Mouse (Mus musculus) limb, embryonic 14.5 days (tissue): Measurements from ENCODE around the gene Wtip. TPM values are rescaled to one million over a fixed set of nuclear protein-coding genes. Genes with fewer than 3 reads are reported as not detected.
"Not testable (repeated sequence)": the region's sequence is repeated elsewhere in the genome, so short reads cannot be mapped to it uniquely, and the experiment has no call there.

Experiments
- ATAC-seq: fragments of 200-750 bp; cut with Nextera tagmentation; 2 replicates; pipeline ENCODE4 v1.8.0; 2017; ENCODE audit warnings: low read depth, moderate number of reproducible peaks, moderate TSS enrichment; ENCODE audit not compliant: low FRiP score
- DNase-seq: peaks from one replicate; pipeline ENCODE4 v3.0.0-alpha.2; 2015; ENCODE audit warnings: low spot score
- H3K27ac ChIP-seq: fragments of 300-500 bp; sonication (generic); replicated peaks from 2 replicates; pipeline ENCODE4 v1.5.1; 2014; ENCODE audit warnings: low read depth, mild to moderate bottlenecking, low read length, moderate library complexity, mixed read lengths
- H3K27me3 ChIP-seq: fragments of 300-500 bp; sonication (generic); 2 replicates; pipeline ENCODE4 v1.6.1; 2014; ENCODE audit warnings: low read length, mixed read lengths; ENCODE audit not compliant: control insufficient read depth, insufficient read depth
- H3K36me3 ChIP-seq: fragments of 300-500 bp; sonication (generic); 2 replicates; pipeline ENCODE4 v1.6.1; 2014; ENCODE audit warnings: mild to moderate bottlenecking, low read length, moderate library complexity, mixed read lengths; ENCODE audit not compliant: control insufficient read depth, insufficient read depth
- H3K4me1 ChIP-seq: fragments of 300-500 bp; sonication (generic); 2 replicates; pipeline ENCODE4 v1.6.1; 2014; ENCODE audit warnings: antibody characterized with exemption, low read length, mixed read lengths; ENCODE audit not compliant: control insufficient read depth, insufficient read depth
- H3K4me2 ChIP-seq: fragments of 300-500 bp; sonication (generic); replicated peaks from 2 replicates; pipeline ENCODE4 v1.6.1; 2014; ENCODE audit warnings: low read depth, mild to moderate bottlenecking, low read length, moderate library complexity; ENCODE audit not compliant: severe bottlenecking
- H3K4me3 ChIP-seq: fragments of 300-500 bp; sonication (generic); replicated peaks from 2 replicates; pipeline ENCODE4 v1.5.1; 2014; ENCODE audit warnings: low read length
- H3K9ac ChIP-seq: fragments of 300-500 bp; sonication (generic); 2 replicates; pipeline ENCODE4 v1.6.1; 2014; ENCODE audit warnings: mild to moderate bottlenecking, low read depth, low read length, moderate library complexity; ENCODE audit not compliant: severe bottlenecking
- H3K9me3 ChIP-seq: fragments of 300-500 bp; sonication (generic); 2 replicates; pipeline ENCODE4 v1.6.1; 2016; ENCODE audit warnings: low read length; ENCODE audit not compliant: control insufficient read depth
- POLR2A ChIP-seq: fragments of 200-500 bp; IDR thresholded peaks from 2 replicates; pipeline ENCODE4 v1.8.0; 2012; ENCODE audit warnings: inconsistent platforms, mild to moderate bottlenecking, moderate library complexity, borderline replicate concordance; ENCODE audit not compliant: insufficient read depth, insufficient read length; ENCODE audit errors: extremely low read depth
- WGBS: fragments of 180-500 bp; shearing (Covaris S2); extraction: QIAGEN DNeasy Blood & Tissue Kit; methylation state at CpG from one replicate; pipeline ENCODE4 v1.1.7; 2014; 5-methylcytosine and 5-hydroxymethylcytosine counted together
- polyA plus RNA-seq, 2 experiments: library from polyadenylated mRNA; depleted of rRNA in 1 of 2; stranded (reverse) in 1 of 2; unstranded in 1 of 2; fragments of >200 nt; fragmentation: Nextera tagmentation in 1 of 2; extraction: Ambion mirVana in 1 of 2; gene quantifications; 2 replicates each; pipeline versions ENCODE4 v1.2.1 to v1.2.3; 2012 to 2014

The Wtip gene
- polyA plus RNA-seq, 2 experiments = 8.6 to 62.4 TPM

DNA sequence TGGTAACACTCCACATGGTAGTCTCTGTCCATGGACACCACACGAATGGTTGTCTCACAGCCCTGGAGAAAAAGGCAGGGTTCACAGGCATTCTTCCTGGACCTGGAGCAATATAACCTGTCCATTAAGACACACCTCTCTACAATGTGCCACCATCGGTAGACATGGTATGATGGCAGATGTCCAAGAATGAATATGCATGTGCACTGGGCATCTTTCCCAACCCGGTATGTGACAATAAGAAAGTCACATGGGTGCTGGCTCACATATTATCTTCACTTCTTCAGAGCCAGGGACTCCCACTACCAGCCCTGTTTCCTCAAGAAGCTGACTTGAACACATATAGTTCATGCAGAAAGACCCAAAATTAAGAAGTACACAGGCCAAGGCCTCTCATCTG, 16.5 kb downstream of the Wtip start:
- H3K36me3 ChIP-seq = peaks cover 64% of the 10 kb centered on the region
- no peaks in the 10 kb centered on the region for H3K27me3 ChIP-seq
- no peaks in the 10 kb centered on the region for H3K9me3 ChIP-seq
- ATAC-seq (no peak), DNase-seq (no peak)
- WGBS = 91% methylated on average over 3 of the region's 3 CpGs
- no peak overlapping the region for H3K4me3 ChIP-seq
- H3K4me2 ChIP-seq = no peak overlapping the region
- no peak for TF ChIP-seq POLR2A
- H3K9ac ChIP-seq = no peak overlapping the region
- H3K4me1 ChIP-seq = 0 out of 2 replicates have a peak, but pooled peaks cover 5% of the 10 kb centered on the region
- H3K27ac ChIP-seq = no peak overlapping the region

DNA sequence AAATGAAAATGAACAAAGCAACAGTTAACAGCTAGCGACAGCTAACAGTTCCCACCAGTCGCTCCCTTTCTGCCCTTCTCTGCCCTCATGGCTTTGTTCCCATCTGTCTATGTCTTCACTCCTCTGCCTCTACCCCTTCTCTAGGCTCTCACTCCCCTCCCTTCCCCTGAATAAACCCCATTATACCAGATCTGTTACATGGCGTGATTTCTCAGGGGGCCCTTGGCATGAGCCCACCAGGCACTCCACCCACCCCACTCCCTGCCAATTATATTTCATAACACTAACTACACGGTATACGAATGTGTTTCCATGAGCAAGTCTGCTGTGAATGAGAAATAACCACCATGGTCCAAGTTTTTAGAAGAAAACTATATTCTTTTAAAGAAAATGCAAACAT, 23.9 kb downstream of the Wtip start:
- 73% methylated on average over 5 of the region's 5 CpGs for WGBS
- Histone ChIP-seq H3K4me3 (no peak overlapping the region), H3K9me3 (no peaks in the 10 kb centered on the region), H3K9ac (no peak overlapping the region), H3K27me3 (no peaks in the 10 kb centered on the region), H3K36me3 (peaks cover 35% of the 10 kb centered on the region), H3K4me1 (no peaks in the 10 kb centered on the region), H3K27ac (no peak overlapping the region), H3K4me2 (no peak overlapping the region)
- TF ChIP-seq POLR2A = no peak
- no peak for DNase-seq
- ATAC-seq = no peak

DNA sequence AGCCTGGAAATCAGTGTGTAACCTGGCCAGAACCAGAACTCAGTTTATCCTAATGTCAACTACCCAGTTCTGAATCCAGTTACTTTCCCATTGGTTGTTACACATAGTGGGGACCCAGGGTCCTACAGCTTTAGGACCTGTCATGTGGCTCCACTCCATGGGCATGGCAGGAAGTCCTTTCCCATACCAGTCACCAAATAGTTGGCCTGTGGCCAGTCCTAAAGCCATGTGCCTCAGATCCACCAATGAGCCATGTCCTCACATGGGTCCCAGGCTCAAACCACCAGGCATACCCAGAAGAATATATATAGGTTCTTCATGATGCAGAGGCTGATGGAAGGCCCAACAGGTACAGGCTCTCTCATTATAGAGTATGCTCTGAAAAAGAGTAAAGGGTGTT, 31.8 kb downstream of the Wtip start:
- Histone ChIP-seq H3K9me3 (no peaks in the 10 kb centered on the region), H3K4me1 (no peaks in the 10 kb centered on the region), H3K4me3 (no peak overlapping the region), H3K4me2 (no peak overlapping the region), H3K9ac (no peak overlapping the region), H3K27ac (no peak overlapping the region), H3K36me3 (no peaks in the 10 kb centered on the region), H3K27me3 (no peaks in the 10 kb centered on the region)
- DNase-seq (no peak), ATAC-seq (no peak)
- TF ChIP-seq POLR2A = no peak

DNA sequence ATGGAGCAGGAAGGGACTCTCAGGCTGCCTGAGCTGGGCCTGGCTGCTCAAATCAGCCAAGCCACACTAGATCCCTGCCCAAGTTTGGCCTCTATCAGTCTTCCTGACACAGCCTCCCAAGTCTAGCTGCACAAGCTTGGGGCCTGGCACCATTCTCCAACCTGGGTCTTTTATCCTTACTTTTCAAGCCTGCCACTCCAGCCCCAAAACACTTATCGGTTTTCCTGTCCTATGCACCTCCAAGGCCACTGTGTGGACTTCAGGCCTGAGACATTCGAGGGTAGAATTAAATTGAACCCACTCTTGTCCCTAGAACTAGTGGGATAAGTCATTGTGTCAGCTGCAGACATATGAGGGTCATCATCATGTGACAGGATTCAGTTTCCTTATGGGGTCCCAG, 33.1 kb downstream of the Wtip start:
- Histone ChIP-seq H3K4me3 (no peak overlapping the region), H3K9ac (no peak overlapping the region), H3K9me3 (no peaks in the 10 kb centered on the region; the same call in 1 of the 2 replicates), H3K4me1 (no peaks in the 10 kb centered on the region), H3K27me3 (no peaks in the 10 kb centered on the region), H3K4me2 (no peak overlapping the region), H3K36me3 (no peaks in the 10 kb centered on the region), H3K27ac (no peak overlapping the region)
- WGBS = 77% methylated on average over 2 of the region's 2 CpGs
- no peak for DNase-seq
- no peak for ATAC-seq
- TF ChIP-seq POLR2A = no peak

DNA sequence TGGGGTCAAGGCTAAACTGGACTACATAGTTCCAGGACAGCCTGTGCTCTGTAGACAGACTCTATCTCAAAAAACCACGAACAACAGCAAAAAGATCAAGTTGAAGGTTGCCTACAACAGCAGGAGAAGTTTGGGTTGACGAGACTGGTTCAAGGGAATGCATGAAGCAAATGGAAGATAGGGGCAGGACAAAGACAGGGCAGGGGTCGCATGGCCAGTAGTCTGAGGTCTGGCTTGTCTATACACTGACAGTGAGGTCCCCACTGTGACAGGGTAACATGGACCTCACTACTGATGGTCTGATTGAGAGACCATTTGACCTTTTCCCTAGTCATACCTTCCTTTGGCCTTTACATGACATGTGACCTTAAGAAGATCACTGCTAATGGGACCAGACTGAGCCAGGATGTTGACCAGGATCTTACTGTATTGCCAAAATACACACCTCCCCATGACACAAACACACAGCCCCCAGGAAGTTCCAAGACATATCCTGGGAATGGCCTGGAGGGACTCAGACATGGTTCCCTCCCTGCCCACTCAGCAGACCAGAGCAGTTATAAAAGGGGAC, 38.1 kb downstream of the Wtip start, which contains the start of gene Scgb1b30:
TSS of gene Scgb1b30 (plus strand) at position 521 of the 571 bp plus-strand sequence.
- ATAC-seq (no peak), DNase-seq (no peak)
- Histone ChIP-seq H3K4me1 (no peaks in the 10 kb centered on the region), H3K36me3 (no peaks in the 10 kb centered on the region), H3K9me3 (no peaks in the 10 kb centered on the region; the same call in 1 of the 2 replicates), H3K9ac (no peak within 1 kb of the TSS), H3K27ac (no peak within 1 kb of the TSS), H3K4me2 (no peak within 1 kb of the TSS), H3K27me3 (no peaks in the 10 kb centered on the region), H3K4me3 (no peak within 1 kb of the TSS)
- WGBS = 80% methylated on average over 3 of the region's 3 CpGs
- TF ChIP-seq POLR2A = no peak

DNA sequence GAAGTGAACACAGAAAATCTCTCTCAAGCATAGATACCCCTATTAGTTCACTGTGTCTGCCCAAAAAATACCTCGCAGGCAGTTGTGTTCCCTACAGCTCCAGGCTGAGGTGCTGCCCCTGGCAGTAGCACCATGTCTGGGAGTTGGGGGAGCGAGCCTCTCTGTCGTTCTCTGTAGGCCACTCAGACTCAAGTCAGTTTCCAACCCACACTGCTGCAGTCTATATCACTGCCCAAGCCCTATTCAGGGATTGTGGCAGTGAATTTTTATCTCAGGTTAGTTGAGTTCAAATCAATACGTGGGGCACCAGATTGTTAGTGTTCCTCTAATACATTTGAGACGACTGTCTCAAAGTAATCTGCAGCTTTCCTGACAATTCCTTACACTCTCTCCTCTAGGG, 64.9 kb downstream of the Wtip start:
- not testable (repeated sequence) for H3K4me2 ChIP-seq, H3K36me3 ChIP-seq, DNase-seq, ATAC-seq, H3K27ac ChIP-seq, H3K9me3 ChIP-seq, H3K27me3 ChIP-seq, H3K4me3 ChIP-seq, H3K4me1 ChIP-seq, H3K9ac ChIP-seq
- WGBS = 75% methylated on average over 5 of the region's 5 CpGs

Other genes with a start within 250 kb of the Wtip start
- gene Scgb2b26, start 188.2 kb downstream of the Wtip start, polyA plus RNA-seq (2012; rRNA removed) = not detected in 2 replicates
- gene Scgb2b26, start 188.2 kb downstream of the Wtip start, polyA plus RNA-seq (2014; fragmentation: Nextera tagmentation; extraction: Ambion mirVana) = not detected in 2 replicates
- not detected in 2 replicates for gene Scgb2b27, start 119.3 kb downstream of the Wtip start, polyA plus RNA-seq (2012; rRNA removed)
- not detected in 2 replicates for gene Scgb2b27, start 119.3 kb downstream of the Wtip start, polyA plus RNA-seq (2014; fragmentation: Nextera tagmentation; extraction: Ambion mirVana)
- gene Scgb1b27, start 111.8 kb downstream of the Wtip start, polyA plus RNA-seq (2012; rRNA removed) = not detected in 2 replicates
- not detected in 2 replicates for gene Scgb1b27, start 111.8 kb downstream of the Wtip start, polyA plus RNA-seq (2014; fragmentation: Nextera tagmentation; extraction: Ambion mirVana)
- gene Scgb1b30, start 37.8 kb downstream of the Wtip start, polyA plus RNA-seq (2012; rRNA removed) = not detected in 2 replicates
- gene Scgb1b30, start 37.8 kb downstream of the Wtip start, polyA plus RNA-seq (2014; fragmentation: Nextera tagmentation; extraction: Ambion mirVana) = not detected in 2 replicates
- 132 and 147 TPM in 2 replicates for gene Uba2, start 36.3 kb upstream of the Wtip start, polyA plus RNA-seq (2012; rRNA removed)
- 182 and 195 TPM in 2 replicates for gene Uba2, start 36.3 kb upstream of the Wtip start, polyA plus RNA-seq (2014; fragmentation: Nextera tagmentation; extraction: Ambion mirVana)
- gene Pdcd2l, start 63.4 kb upstream of the Wtip start, polyA plus RNA-seq (2012; rRNA removed) = 44.0 and 44.5 TPM in 2 replicates
- gene Pdcd2l, start 63.4 kb upstream of the Wtip start, polyA plus RNA-seq (2014; fragmentation: Nextera tagmentation; extraction: Ambion mirVana) = 49.9 and 57.1 TPM in 2 replicates
- 256 and 301 TPM in 2 replicates for gene Gpi1, start 97.1 kb upstream of the Wtip start, polyA plus RNA-seq (2012; rRNA removed)
- 275 and 281 TPM in 2 replicates for gene Gpi1, start 97.1 kb upstream of the Wtip start, polyA plus RNA-seq (2014; fragmentation: Nextera tagmentation; extraction: Ambion mirVana)
- not detected in 2 replicates for gene Gm6096, start 117.8 kb upstream of the Wtip start, polyA plus RNA-seq (2012; rRNA removed)
- gene Gm6096, start 117.8 kb upstream of the Wtip start, polyA plus RNA-seq (2014; fragmentation: Nextera tagmentation; extraction: Ambion mirVana) = 0.54 and 0.55 TPM in 2 replicates
- gene 4931406P16Rik, start 180.3 kb upstream of the Wtip start, polyA plus RNA-seq (2012; rRNA removed) = 34.3 and 41.9 TPM in 2 replicates
- 31.6 and 39.3 TPM in 2 replicates for gene 4931406P16Rik, start 180.3 kb upstream of the Wtip start, polyA plus RNA-seq (2014; fragmentation: Nextera tagmentation; extraction: Ambion mirVana)